Mouse (Mus musculus) embryonic fibroblast, embryonic 13.5 days (primary cell): Measurements from ENCODE around the gene Nubp1.

ENCODE experiments used
- CTCF ChIP-seq: IDR thresholded peaks from 2 replicates; pipeline ENCODE4 v1.5.1; 2011; ENCODE audit warnings: mild to moderate bottlenecking, control low read depth, low read length, moderate library complexity, borderline replicate concordance; ENCODE audit not compliant: insufficient read depth
- POLR2A ChIP-seq: IDR thresholded peaks from 2 replicates; pipeline ENCODE4 v1.6.1; 2011; ENCODE audit warnings: low read depth, mild to moderate bottlenecking, control low read depth, low read length, moderate library complexity

- no peak for TF ChIP-seq POLR2A
- TF ChIP-seq CTCF, result no peak
Observed at GRCm38 (mm10) chr16:10436166-10436565, 24.4 kb downstream of the Nubp1 start.
